Mouse (Mus musculus) midbrain, embryonic 14.5 days (tissue): Measurements from ENCODE around the gene Gsg1. TPM values are rescaled to one million over a fixed set of nuclear protein-coding genes. Genes with fewer than 3 reads are reported as not detected.

Source experiments
- polyA plus RNA-seq: library from polyadenylated mRNA; unstranded; fragments of >200 nt; fragmentation: Nextera tagmentation; extraction: Ambion mirVana; gene quantifications from 2 replicates; pipeline ENCODE4 v1.2.1, GENCODE M21; 2014

Gene Gsg1
- polyA plus RNA-seq, 1 experiment from 2014 or later: 0.18 TPM

Other genes starting within 250 kb of the Gsg1 start
- gene Ddx47, start 242.7 kb downstream of the Gsg1 start, polyA plus RNA-seq: 69.8 and 77.9 TPM in 2 replicates
- gene Gprc5a, start 188.7 kb downstream of the Gsg1 start, polyA plus RNA-seq: 0.66 TPM in 1 of 2 replicates, not detected in the other
- gene Gprc5d, start 136.1 kb downstream of the Gsg1 start, polyA plus RNA-seq: not detected in 2 replicates
- gene Fam234b, start 56.4 kb downstream of the Gsg1 start, polyA plus RNA-seq: 122 and 133 TPM in 2 replicates
- gene Hebp1, start 56.3 kb downstream of the Gsg1 start, polyA plus RNA-seq: 3.5 and 8.0 TPM in 2 replicates
- not detected in 2 replicates for gene Pbp2, start 56.1 kb upstream of the Gsg1 start, polyA plus RNA-seq
- 1.4 and 3.6 TPM in 2 replicates for gene Emp1, start 108.2 kb upstream of the Gsg1 start, polyA plus RNA-seq